Mouse (Mus musculus) midbrain, embryonic 15.5 days (tissue): ENCODE data around the gene Hspe1. TPM values are rescaled to one million over a fixed set of nuclear protein-coding genes. Genes with fewer than 3 reads are reported as not detected.
A peak's percentile ranks its signal among the peaks of the same experiment; 100 is the strongest.
"Not testable (repeated sequence)": the region's sequence is repeated elsewhere in the genome, so short reads cannot be mapped to it uniquely, and the experiment has no call there.

Experiments
- ATAC-seq: fragments of 200-750 bp; cut with Nextera tagmentation; replicated peaks from 2 replicates; pipeline ENCODE4 v1.8.0; 2017; ENCODE audit warnings: moderate TSS enrichment
- H3K27ac ChIP-seq: fragments of 300-500 bp; sonication (generic); 2 replicates; pipeline ENCODE4 v1.5.1; 2015; ENCODE audit warnings: mild to moderate bottlenecking, inconsistent platforms
- H3K27me3 ChIP-seq: fragments of 300-500 bp; sonication (generic); replicated peaks from 2 replicates; pipeline ENCODE4 v1.6.1; 2015; ENCODE audit warnings: inconsistent platforms
- H3K36me3 ChIP-seq: fragments of 300-500 bp; sonication (generic); replicated peaks from 2 replicates; pipeline ENCODE4 v1.6.1; 2015; ENCODE audit warnings: inconsistent platforms
- H3K4me1 ChIP-seq: fragments of 300-500 bp; sonication (generic); 2 replicates; pipeline ENCODE4 v1.6.1; 2015; ENCODE audit warnings: inconsistent platforms
- H3K4me2 ChIP-seq: fragments of 300-500 bp; sonication (generic); 2 replicates; pipeline ENCODE4 v1.6.1; 2015; ENCODE audit warnings: inconsistent platforms, mild to moderate bottlenecking, moderate library complexity
- H3K4me3 ChIP-seq: fragments of 300-500 bp; sonication (generic); 2 replicates; pipeline ENCODE4 v1.5.1; 2015; ENCODE audit warnings: mild to moderate bottlenecking, inconsistent platforms
- H3K9ac ChIP-seq: fragments of 300-500 bp; sonication (generic); 2 replicates; pipeline ENCODE4 v1.6.1; 2015; ENCODE audit warnings: mild to moderate bottlenecking, inconsistent platforms
- H3K9me3 ChIP-seq: fragments of 300-500 bp; sonication (generic); 2 replicates; pipeline ENCODE4 v1.6.1; 2016; ENCODE audit warnings: inconsistent platforms
- WGBS: fragments of 180-500 bp; shearing (Covaris S2); methylation state at CpG from one replicate; pipeline ENCODE4 v1.1.7; 2015; ENCODE audit warnings: mixed read lengths; 5-methylcytosine and 5-hydroxymethylcytosine counted together
- polyA plus RNA-seq: library from polyadenylated mRNA; unstranded; fragments of >200 nt; fragmentation: Nextera tagmentation; extraction: Ambion mirVana; gene quantifications from 2 replicates; pipeline ENCODE4 v1.2.1, GENCODE M21; 2015

Gene Hspe1
- polyA plus RNA-seq, 1 experiment from 2014 or later: 203 TPM

DNA sequence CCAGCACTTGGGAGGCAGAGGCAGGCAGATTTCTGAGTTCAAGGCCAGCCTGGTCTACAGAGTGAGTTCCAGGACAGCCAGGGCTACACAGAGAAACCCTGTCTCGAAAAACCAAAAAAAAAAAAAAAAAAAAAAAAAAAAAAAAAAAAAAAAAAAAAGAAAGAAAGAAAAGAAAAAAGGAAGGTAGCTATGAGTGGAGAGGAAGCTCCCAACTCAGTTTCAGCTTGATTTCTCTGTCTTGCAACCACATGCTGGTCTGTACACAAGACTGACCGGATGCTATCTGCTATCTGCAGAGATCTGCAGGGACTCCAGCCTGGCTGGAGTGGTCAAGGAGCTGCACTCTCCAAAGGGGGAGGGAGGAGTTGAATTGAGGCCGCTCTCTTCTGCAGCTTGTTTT lies 29.5 kb upstream of the Hspe1 start:
- H3K4me2 ChIP-seq, ATAC-seq, H3K27ac ChIP-seq, H3K27me3 ChIP-seq, H3K4me3 ChIP-seq, H3K36me3 ChIP-seq, H3K9ac ChIP-seq, H3K9me3 ChIP-seq: not testable (repeated sequence)
- H3K4me1 ChIP-seq: peaks cover 10% of the 10 kb centered on the region
- WGBS: 75% methylated on average over 3 of the region's 3 CpGs

DNA sequence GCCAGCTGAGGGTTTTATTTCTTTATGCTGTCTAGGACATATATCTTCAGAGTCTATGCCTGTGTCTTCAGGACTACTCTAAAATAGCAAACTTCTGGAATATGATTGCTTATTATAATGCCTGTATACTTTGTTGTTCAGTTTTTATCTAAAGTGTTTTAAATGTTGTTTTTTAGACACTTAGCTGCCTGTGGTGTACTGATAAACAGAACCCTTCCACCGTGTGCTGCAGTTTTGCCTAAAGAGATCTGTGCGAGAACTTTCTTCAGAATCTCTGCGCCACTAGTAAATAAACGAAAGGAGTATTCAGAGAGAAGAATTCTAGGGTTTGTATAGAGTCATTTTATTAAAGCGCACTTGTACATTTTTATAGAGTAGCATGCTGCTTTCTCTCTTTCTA lies 26.8 kb upstream of the Hspe1 start:
- peaks cover 7% of the 10 kb centered on the region for H3K36me3 ChIP-seq
- H3K9ac ChIP-seq: no peak overlapping the region
- no peak overlapping the region for H3K4me2 ChIP-seq
- no peak overlapping the region for H3K4me3 ChIP-seq
- H3K27me3 ChIP-seq: no peaks in the 10 kb centered on the region
- H3K9me3 ChIP-seq: no peaks in the 10 kb centered on the region
- 95% methylated on average over 5 of the region's 5 CpGs for WGBS
- no peak overlapping the region for H3K27ac ChIP-seq
- ATAC-seq: no peak
- no peaks in the 10 kb centered on the region for H3K4me1 ChIP-seq

GRCm38 (mm10) chr1:55061772-55062171 lies 26.2 kb upstream of the Hspe1 start:
- Histone ChIP-seq H3K4me2 (no peak overlapping the region), H3K4me1 (no peaks in the 10 kb centered on the region), H3K36me3 (peaks cover 7% of the 10 kb centered on the region), H3K9ac (no peak overlapping the region), H3K9me3 (no peaks in the 10 kb centered on the region), H3K27me3 (no peaks in the 10 kb centered on the region), H3K4me3 (no peak overlapping the region), H3K27ac (no peak overlapping the region)
- ATAC-seq: no peak
- 95% methylated on average over 4 of the region's 4 CpGs for WGBS

- ATAC-seq, H3K4me3 ChIP-seq, H3K9ac ChIP-seq, H3K4me2 ChIP-seq, H3K4me1 ChIP-seq, H3K27me3 ChIP-seq, H3K27ac ChIP-seq, H3K9me3 ChIP-seq: not testable (repeated sequence)
- peaks cover 32% of the 10 kb centered on the region for H3K36me3 ChIP-seq
Measured at GRCm38 (mm10) chr1:55072328-55072727, 15.6 kb upstream of the Hspe1 start.

GRCm38 (mm10) chr1:55074757-55075156 lies 13.2 kb upstream of the Hspe1 start:
- Histone ChIP-seq H3K4me1 (no peaks in the 10 kb centered on the region), H3K36me3 (peaks cover 38% of the 10 kb centered on the region), H3K9ac (no peak overlapping the region), H3K4me3 (no peak overlapping the region), H3K4me2 (no peak overlapping the region), H3K27me3 (no peaks in the 10 kb centered on the region), H3K9me3 (no peaks in the 10 kb centered on the region), H3K27ac (no peak overlapping the region)
- no peak for ATAC-seq
- WGBS: 57% methylated on average over 2 of the region's 2 CpGs

GRCm38 (mm10) chr1:55075652-55076394 lies 12.1 kb upstream of the Hspe1 start:
- no peak for ATAC-seq
- no peaks in the 10 kb centered on the region for H3K4me1 ChIP-seq
- H3K36me3 ChIP-seq: peaks cover 44% of the 10 kb centered on the region
- no peak overlapping the region for H3K4me3 ChIP-seq
- no peaks in the 10 kb centered on the region for H3K27me3 ChIP-seq
- 80% methylated on average over 5 of the region's 5 CpGs for WGBS
- H3K4me2 ChIP-seq: no peak overlapping the region
- H3K9ac ChIP-seq: no peak overlapping the region
- H3K9me3 ChIP-seq: no peaks in the 10 kb centered on the region
- H3K27ac ChIP-seq: no peak overlapping the region

DNA sequence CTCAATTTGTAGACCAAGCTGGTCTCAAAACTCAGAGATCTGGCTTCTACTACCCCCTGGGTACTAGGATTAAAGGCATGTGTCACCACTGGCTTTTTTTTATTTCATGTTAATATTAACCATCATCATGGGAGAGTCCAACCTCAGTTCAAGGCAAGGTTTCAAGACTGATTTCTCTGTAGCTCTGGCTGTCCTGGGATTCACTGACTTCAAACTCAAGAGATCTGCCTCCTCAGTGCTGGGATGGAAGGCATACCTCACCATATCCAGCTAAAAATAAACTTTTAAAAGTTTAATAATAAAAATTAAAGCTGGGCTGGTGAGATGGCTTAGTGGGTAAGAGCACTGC lies 11.6 kb upstream of the Hspe1 start:
- H3K36me3 ChIP-seq: peaks cover 47% of the 10 kb centered on the region
- H3K9me3 ChIP-seq: no peaks in the 10 kb centered on the region
- no peak overlapping the region for H3K9ac ChIP-seq
- no peak overlapping the region for H3K4me2 ChIP-seq
- no peak for ATAC-seq
- no peak overlapping the region for H3K4me3 ChIP-seq
- no peaks in the 10 kb centered on the region for H3K27me3 ChIP-seq
- no peak overlapping the region for H3K27ac ChIP-seq
- H3K4me1 ChIP-seq: no peaks in the 10 kb centered on the region

DNA sequence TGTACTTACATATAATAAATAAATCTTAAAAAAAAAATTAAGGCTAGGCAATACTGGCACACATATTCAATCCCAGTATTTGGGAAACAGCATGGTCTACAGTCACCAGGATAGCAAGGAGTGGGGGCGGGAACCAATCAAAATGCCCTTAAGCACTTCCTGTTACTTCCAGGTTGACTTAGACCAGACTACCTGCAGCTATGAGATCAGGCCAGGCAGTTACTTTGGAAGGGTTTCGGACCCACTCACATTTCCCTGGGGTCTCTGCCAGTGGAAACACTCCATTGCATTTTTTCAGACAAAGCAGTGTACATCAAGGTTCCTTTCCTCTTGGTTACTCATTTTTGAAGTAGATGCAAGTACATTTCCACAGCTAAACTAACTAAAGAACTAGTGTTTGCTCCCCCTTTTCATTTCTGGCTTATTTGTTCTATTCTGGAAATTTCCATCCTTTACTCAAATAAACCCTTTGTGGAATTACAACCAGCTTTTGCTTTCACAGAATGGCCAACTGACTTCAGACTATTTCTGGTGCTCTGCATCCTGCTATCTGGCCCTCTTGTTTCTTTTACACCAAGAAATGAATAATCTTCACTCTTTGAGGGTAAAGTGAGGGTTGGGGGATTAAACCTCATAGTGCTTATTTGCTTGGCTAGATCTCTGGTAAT lies 10.9 kb upstream of the Hspe1 start:
- Histone ChIP-seq H3K4me2 (no peak overlapping the region), H3K4me3 (no peak overlapping the region), H3K4me1 (no peaks in the 10 kb centered on the region), H3K9me3 (no peaks in the 10 kb centered on the region), H3K9ac (no peak overlapping the region), H3K36me3 (peaks cover 46% of the 10 kb centered on the region), H3K27ac (no peak overlapping the region), H3K27me3 (no peaks in the 10 kb centered on the region)
- 90% methylated on average over 2 of the region's 2 CpGs for WGBS
- 0 out of 2 replicates have a peak, but pooled peaks have one; percentile 31 for ATAC-seq

DNA sequence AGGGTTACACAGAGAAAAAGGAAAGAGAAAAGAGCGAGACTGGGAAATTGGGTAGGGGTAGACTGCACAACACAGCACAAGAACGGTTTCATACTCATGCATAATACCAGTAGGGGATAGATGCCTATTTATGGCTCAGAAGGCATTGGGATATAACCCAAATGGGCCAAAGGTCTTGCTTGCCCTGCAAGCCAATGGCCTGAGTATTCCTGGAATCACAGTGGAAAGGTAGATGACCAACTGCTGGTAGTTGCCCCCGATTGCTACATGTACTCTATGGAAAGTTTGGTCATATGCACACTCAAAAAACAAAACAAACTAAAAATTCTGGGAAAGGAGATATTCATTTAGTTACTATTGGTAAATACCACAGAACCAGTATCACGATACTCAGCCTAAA lies 8.3 kb upstream of the Hspe1 start:
- H3K27me3 ChIP-seq: no peaks in the 10 kb centered on the region
- no peak for ATAC-seq
- 93% methylated on average over 4 of the region's 4 CpGs for WGBS
- H3K4me1 ChIP-seq: no peaks in the 10 kb centered on the region
- no peak overlapping the region for H3K27ac ChIP-seq
- H3K9me3 ChIP-seq: no peaks in the 10 kb centered on the region
- no peak overlapping the region for H3K4me2 ChIP-seq
- H3K36me3 ChIP-seq: peaks cover 58% of the 10 kb centered on the region
- H3K9ac ChIP-seq: no peak overlapping the region
- no peak overlapping the region for H3K4me3 ChIP-seq

DNA sequence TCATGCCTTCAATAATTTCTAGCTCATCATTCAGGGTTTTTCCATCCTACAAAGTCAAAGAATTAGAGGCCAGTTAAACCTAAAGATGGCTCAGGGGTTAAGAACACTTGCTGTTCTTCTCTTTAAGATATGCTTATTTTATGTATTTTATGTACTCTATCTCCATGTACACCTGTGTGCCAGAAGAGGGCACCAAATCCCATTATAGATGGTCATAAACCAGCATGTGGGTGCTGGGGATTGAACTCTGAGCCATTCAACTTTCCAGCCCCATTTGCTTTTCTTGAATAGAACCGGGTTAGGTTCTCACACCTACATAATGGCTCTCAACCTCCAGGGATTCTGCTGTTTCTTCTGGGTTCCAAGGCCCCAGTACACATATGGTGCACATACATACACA lies 5.8 kb upstream of the Hspe1 start:
- Histone ChIP-seq H3K9me3 (no peaks in the 10 kb centered on the region), H3K4me3 (no peak overlapping the region), H3K27ac (no peak overlapping the region), H3K4me1 (peaks cover 24% of the 10 kb centered on the region), H3K27me3 (no peaks in the 10 kb centered on the region), H3K4me2 (no peak overlapping the region), H3K9ac (no peak overlapping the region), H3K36me3 (peaks cover 56% of the 10 kb centered on the region)
- 71% methylated on average over 1 of the region's 1 CpGs for WGBS
- ATAC-seq: no peak

DNA sequence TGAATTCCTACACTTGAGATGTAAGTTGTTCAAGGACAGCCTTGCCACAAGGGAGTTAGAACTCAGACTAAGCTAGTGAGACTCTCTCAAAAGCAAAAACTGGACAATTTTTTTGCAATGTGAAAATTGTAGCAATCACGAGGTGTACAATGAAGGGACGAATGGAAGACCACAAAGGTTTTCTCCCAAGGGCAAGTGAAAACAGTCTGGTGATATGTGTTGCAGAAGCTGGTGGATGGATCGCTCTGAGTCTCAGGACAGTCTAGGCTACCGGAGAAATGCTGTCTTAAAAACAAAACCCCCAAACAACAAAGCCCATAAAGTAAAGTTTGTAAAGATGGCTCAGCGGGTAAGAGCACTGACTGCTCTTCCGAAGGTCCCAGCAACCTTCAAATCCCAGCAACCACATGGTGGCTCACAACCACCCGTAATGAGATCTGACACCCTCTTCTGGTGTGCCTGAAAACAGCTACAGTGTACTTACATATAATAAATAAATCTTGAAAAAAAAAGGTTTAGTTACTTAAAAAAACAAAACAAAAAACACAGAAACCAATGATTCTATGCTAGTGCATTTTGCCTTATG lies 2.1 kb upstream of the Hspe1 start:
- ATAC-seq: no peak
- H3K9ac ChIP-seq: no peak overlapping the region
- no peak overlapping the region for H3K27ac ChIP-seq
- H3K9me3 ChIP-seq: no peaks in the 10 kb centered on the region
- peak overlapping the region; percentile 76 for H3K4me2 ChIP-seq
- peaks cover 40% of the 10 kb centered on the region for H3K4me1 ChIP-seq
- H3K4me3 ChIP-seq: 0 out of 2 replicates have a peak overlapping the region, but pooled peaks have one; percentile 3
- no peaks in the 10 kb centered on the region for H3K27me3 ChIP-seq
- 55% methylated on average over 7 of the region's 7 CpGs for WGBS
- peaks cover 32% of the 10 kb centered on the region for H3K36me3 ChIP-seq

DNA sequence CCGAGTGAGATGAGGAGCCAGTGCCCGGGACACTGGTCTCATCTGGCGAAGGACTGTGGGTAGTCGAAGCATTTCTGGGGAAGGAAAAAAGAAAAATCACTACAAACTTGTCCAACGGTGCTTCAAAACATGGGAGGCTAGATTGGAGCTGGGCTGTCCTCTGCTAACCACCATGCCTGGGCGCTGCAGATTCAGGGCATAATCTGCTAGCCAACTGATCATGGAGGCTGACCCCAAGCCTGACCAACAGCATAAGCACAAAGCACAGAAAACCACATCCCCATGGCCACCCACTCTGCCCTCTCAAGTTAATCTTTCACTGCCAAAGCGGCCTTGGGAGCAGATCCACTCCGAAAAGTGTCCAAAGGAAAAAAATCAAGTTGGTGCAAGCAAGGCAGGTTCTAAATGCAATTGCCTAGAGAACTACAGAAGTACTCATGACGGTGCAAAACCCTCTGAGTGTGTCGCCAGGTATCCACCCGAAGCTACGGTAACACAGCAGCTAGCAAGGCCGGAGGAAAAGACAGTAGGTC lies 998 bp upstream of the Hspe1 start:
- Histone ChIP-seq H3K27ac (peak overlapping the region; percentile 97), H3K36me3 (peaks cover 33% of the 10 kb centered on the region), H3K4me1 (peaks cover 40% of the 10 kb centered on the region), H3K27me3 (no peaks in the 10 kb centered on the region), H3K4me2 (peak overlapping the region; percentile 76), H3K9me3 (no peaks in the 10 kb centered on the region), H3K4me3 (peak overlapping the region; percentile 92), H3K9ac (peak overlapping the region; percentile 94)
- ATAC-seq: no peak; the same call in 1 of the 2 replicates
- 2% methylated on average over 13 of the region's 13 CpGs for WGBS
